Mouse (Mus musculus) v-Abl transformed pro-B cells (cell line): ENCODE results near the gene Adam17.

Source experiments
- in situ Hi-C, 2 experiments: fragments of 400-800 bp; cut with MboI; formaldehyde crosslinking; loops; one replicate each; pipeline ENCODE4 v1.15.1; 2025; ENCODE audit not compliant: unreplicated experiment in 2 of 2

Adam17 gene

GRCm38 (mm10) chr12:21364624-21365435 is 8.6 kb downstream of the Adam17 start:
- in situ Hi-C loops, result no loop called here

- in situ Hi-C loops, result no loop called here
Measured at GRCm38 (mm10) chr12:21363195-21363594, 10.2 kb downstream of the Adam17 start.

- in situ Hi-C loops, result no loop called here
Measured at GRCm38 (mm10) chr12:21362686-21363085, 10.7 kb downstream of the Adam17 start.

GRCm38 (mm10) chr12:21353681-21354080 is 19.8 kb downstream of the Adam17 start:
- in situ Hi-C loops, result no loop called here

GRCm38 (mm10) chr12:21350113-21350876 is 23.1 kb downstream of the Adam17 start:
- in situ Hi-C loops, result no loop called here

- in situ Hi-C loops, result no loop called here
Measured at GRCm38 (mm10) chr12:21346972-21347371, 26.5 kb downstream of the Adam17 start.

GRCm38 (mm10) chr12:21340674-21341073 is 32.8 kb downstream of the Adam17 start:
- in situ Hi-C loops, result no loop called here

GRCm38 (mm10) chr12:21337171-21337570 is 36.3 kb downstream of the Adam17 start:
- in situ Hi-C loops, result no loop called here

GRCm38 (mm10) chr12:21335869-21336268 is 37.6 kb downstream of the Adam17 start:
- in situ Hi-C loops, result no loop called here

GRCm38 (mm10) chr12:21333766-21334165 is 39.7 kb downstream of the Adam17 start:
- in situ Hi-C loops, result no loop called here

- in situ Hi-C loops, result no loop called here
Measured at GRCm38 (mm10) chr12:21333021-21333420, 40.4 kb downstream of the Adam17 start.

GRCm38 (mm10) chr12:21331711-21332110 is 41.7 kb downstream of the Adam17 start:
- in situ Hi-C loops, result no loop called here

GRCm38 (mm10) chr12:21330961-21331576 is 42.4 kb downstream of the Adam17 start:
- in situ Hi-C loops, result no loop called here

GRCm38 (mm10) chr12:21329661-21330400 is 43.6 kb downstream of the Adam17 start:
- in situ Hi-C loops, result no loop called here

- in situ Hi-C loops, result no loop called here
Measured at GRCm38 (mm10) chr12:21326325-21326724, 47.1 kb downstream of the Adam17 start.

GRCm38 (mm10) chr12:21325266-21325665 is 48.2 kb downstream of the Adam17 start:
- in situ Hi-C loops, result no loop called here

GRCm38 (mm10) chr12:21324101-21324500 is 49.3 kb downstream of the Adam17 start:
- in situ Hi-C loops, result no loop called here

GRCm38 (mm10) chr12:21322856-21323255 is 50.6 kb downstream of the Adam17 start:
- in situ Hi-C loops, result no loop called here

GRCm38 (mm10) chr12:21322296-21322695 is 51.1 kb downstream of the Adam17 start:
- in situ Hi-C loops, result no loop called here

GRCm38 (mm10) chr12:21321170-21321569 is 52.3 kb downstream of the Adam17 start:
- in situ Hi-C loops, result no loop called here

GRCm38 (mm10) chr12:21320317-21320716 is 53.1 kb downstream of the Adam17 start:
- in situ Hi-C loops, result no loop called here
